ENCODE assay signal across 16 mouse cellular contexts in genomic region chr6:55485216-55485615, GRCm38 (mm10). TPM values are rescaled to one million over a fixed set of nuclear protein-coding genes. Genes with fewer than 3 reads are reported as not detected.
A peak's percentile ranks its signal among the peaks of the same experiment; 100 is the strongest.
DNase-seq lines count a peak whose midpoint lies in the region; ATAC-seq and TF ChIP-seq lines count a peak whose summit lies in the region.
"Had no signal": no experiment of that assay in that cellular context is flagged by ENCODE, and none has a peak within 500 bp of the region (broad histone marks: within the 10 kb centered on the region; RNA-seq: fewer than 3 reads in every experiment).

No protein-coding gene starts in this region.

- WGBS in hindbrain, embryonic 10.5 days: 60% methylated on average over 4 of the region's 4 CpGs
- WGBS in hindbrain, postnatal 0 days: 70% methylated on average over 4 of the region's 4 CpGs
- 71% methylated on average over 4 of the region's 4 CpGs for WGBS in forebrain, embryonic 11.5 days
- 64% methylated on average over 4 of the region's 4 CpGs for WGBS in hindbrain, embryonic 15.5 days
- WGBS in heart, embryonic 11.5 days (ENCODE audit: insufficient replicate concordance): 71% methylated on average over 4 of the region's 4 CpGs

- H3K27me3 ChIP-seq in hindbrain, embryonic 10.5 days (ENCODE audit: insufficient read depth, poor library complexity, severe bottlenecking): no peaks in the 10 kb centered on the region
- no peaks in the 10 kb centered on the region for H3K27me3 ChIP-seq in hindbrain, postnatal 0 days (ENCODE audit: insufficient read depth, low read length)
- H3K27me3 ChIP-seq in forebrain, embryonic 11.5 days (ENCODE audit: control insufficient read depth, insufficient read depth, low read length): no peaks in the 10 kb centered on the region
- no peaks in the 10 kb centered on the region for H3K27me3 ChIP-seq in hindbrain, embryonic 15.5 days
- no peaks in the 10 kb centered on the region for H3K27me3 ChIP-seq in heart, embryonic 11.5 days (ENCODE audit: control insufficient read depth, insufficient read depth, low read length)
- H3K27me3 ChIP-seq: embryonic facial prominence, embryonic 15.5 days; heart, embryonic 15.5 days; lung, embryonic 15.5 days had no signal

- H3K36me3 ChIP-seq in hindbrain, embryonic 10.5 days: peaks cover 67% of the 10 kb centered on the region
- H3K36me3 ChIP-seq in hindbrain, postnatal 0 days (ENCODE audit: insufficient read depth, low read length): peaks cover 30% of the 10 kb centered on the region
- H3K36me3 ChIP-seq in forebrain, embryonic 11.5 days (ENCODE audit: control insufficient read depth, insufficient read depth, low read length): no peaks in the 10 kb centered on the region
- peaks cover 26% of the 10 kb centered on the region for H3K36me3 ChIP-seq in hindbrain, embryonic 15.5 days
- H3K36me3 ChIP-seq in heart, embryonic 11.5 days (ENCODE audit: control insufficient read depth, insufficient read depth, low read length): no peaks in the 10 kb centered on the region
- H3K36me3 ChIP-seq: embryonic facial prominence, embryonic 15.5 days; heart, embryonic 15.5 days; lung, embryonic 15.5 days had no signal

- no peak for ATAC-seq in hindbrain, postnatal 0 days
- 0 out of 2 replicates have a peak, but pooled peaks have one; percentile 3 for ATAC-seq in forebrain, embryonic 11.5 days (replicated peaks; ENCODE audit: low FRiP score)
- peak; percentile 36; the same call in 1 of the 2 replicates for ATAC-seq in hindbrain, embryonic 15.5 days (ENCODE audit: low FRiP score, low read depth)
- no peak for ATAC-seq in heart, embryonic 11.5 days (replicated peaks; ENCODE audit: insufficient number of reproducible peaks, low FRiP score, low TSS enrichment)
- ATAC-seq: inflammation-experienced regulatory T-cells, adult 6 months had no signal

- DNase-seq in hindbrain, embryonic 10.5 days (ENCODE audit: low spot score): no peak
- DNase-seq in hindbrain, postnatal 0 days (ENCODE audit: low spot score): no peak
- peak; percentile 25 for DNase-seq in NIH3T3 (ENCODE audit: low read depth)
- DNase-seq in forebrain, embryonic 11.5 days (ENCODE audit: low spot score): no peak
- DNase-seq in spleen, adult 18-20 months: no peak
- no peak for DNase-seq in heart, adult 9 months (ENCODE audit: low spot score in 2 of 2)
- DNase-seq: adrenal gland, postnatal 10 days; cerebellum, postnatal 10 days; liver had no signal

- no peak for TF ChIP-seq CTCF in hindbrain, postnatal 0 days (IDR thresholded peaks at IDR 0.05; ENCODE audit: low read depth)

- no peak overlapping the region for H3K4me3 ChIP-seq in hindbrain, embryonic 10.5 days
- H3K4me3 ChIP-seq in hindbrain, postnatal 0 days (ENCODE audit: low read length): no peak overlapping the region
- H3K4me3 ChIP-seq in forebrain, embryonic 11.5 days (ENCODE audit: low read depth, low read length): no peak overlapping the region
- H3K4me3 ChIP-seq in hindbrain, embryonic 15.5 days: no peak overlapping the region
- no peak overlapping the region for H3K4me3 ChIP-seq in heart, embryonic 11.5 days (ENCODE audit: low read depth, low read length)
- H3K4me3 ChIP-seq: embryonic facial prominence, embryonic 15.5 days; heart, embryonic 15.5 days; lung, embryonic 15.5 days had no signal

- no peaks in the 10 kb centered on the region for H3K9me3 ChIP-seq in hindbrain, embryonic 10.5 days
- no peaks in the 10 kb centered on the region for H3K9me3 ChIP-seq in hindbrain, postnatal 0 days (ENCODE audit: low read length)
- H3K9me3 ChIP-seq in forebrain, embryonic 11.5 days (ENCODE audit: control insufficient read depth, low read length): no peaks in the 10 kb centered on the region
- no peaks in the 10 kb centered on the region for H3K9me3 ChIP-seq in hindbrain, embryonic 15.5 days
- no peaks in the 10 kb centered on the region for H3K9me3 ChIP-seq in heart, embryonic 11.5 days (replicated peaks; ENCODE audit: control insufficient read depth, low read length)
- H3K9me3 ChIP-seq: embryonic facial prominence, embryonic 15.5 days; heart, embryonic 15.5 days; lung, embryonic 15.5 days had no signal

- H3K4me2 ChIP-seq in hindbrain, postnatal 0 days (ENCODE audit: low read depth, low read length): no peak overlapping the region
- no peak overlapping the region for H3K4me2 ChIP-seq in forebrain, embryonic 11.5 days (ENCODE audit: low read depth, low read length, severe bottlenecking)
- H3K4me2 ChIP-seq in hindbrain, embryonic 15.5 days: no peak overlapping the region
- H3K4me2 ChIP-seq in heart, embryonic 11.5 days: no peak overlapping the region
- H3K4me2 ChIP-seq: embryonic facial prominence, embryonic 15.5 days; heart, embryonic 15.5 days; lung, embryonic 15.5 days had no signal

- peaks cover 28% of the 10 kb centered on the region for H3K4me1 ChIP-seq in hindbrain, embryonic 10.5 days (replicated peaks)
- peaks cover 6% of the 10 kb centered on the region; the same call in 1 of the 2 replicates for H3K4me1 ChIP-seq in hindbrain, postnatal 0 days (ENCODE audit: insufficient read depth, low read length)
- H3K4me1 ChIP-seq in forebrain, embryonic 11.5 days (replicated peaks; ENCODE audit: control insufficient read depth, insufficient read depth, low read length): peaks cover 11% of the 10 kb centered on the region; the same call in 1 of the 2 replicates
- H3K4me1 ChIP-seq in hindbrain, embryonic 15.5 days (replicated peaks): peaks cover 30% of the 10 kb centered on the region
- peaks cover 5% of the 10 kb centered on the region; the same call in 1 of the 2 replicates for H3K4me1 ChIP-seq in heart, embryonic 11.5 days (ENCODE audit: control insufficient read depth, insufficient read depth, low read length)

- H3K9ac ChIP-seq in hindbrain, postnatal 0 days (replicated peaks; ENCODE audit: low read length): no peak overlapping the region
- no peak overlapping the region for H3K9ac ChIP-seq in forebrain, embryonic 11.5 days (ENCODE audit: low read length)
- no peak overlapping the region for H3K9ac ChIP-seq in hindbrain, embryonic 15.5 days
- no peak overlapping the region for H3K9ac ChIP-seq in heart, embryonic 11.5 days (ENCODE audit: low read depth, low read length)
- H3K9ac ChIP-seq: embryonic facial prominence, embryonic 15.5 days; heart, embryonic 15.5 days; lung, embryonic 15.5 days had no signal

- H3K27ac ChIP-seq in hindbrain, embryonic 10.5 days: peak overlapping the region; percentile 79
- no peak overlapping the region for H3K27ac ChIP-seq in hindbrain, postnatal 0 days
- no peak overlapping the region for H3K27ac ChIP-seq in forebrain, embryonic 11.5 days (ENCODE audit: low read depth, low read length)
- peak overlapping the region; percentile 72; the same call in 1 of the 2 replicates for H3K27ac ChIP-seq in hindbrain, embryonic 15.5 days (replicated peaks)
- no peak overlapping the region for H3K27ac ChIP-seq in heart, embryonic 11.5 days (ENCODE audit: low read depth, low read length)
- H3K27ac ChIP-seq: embryonic facial prominence, embryonic 15.5 days; heart, embryonic 15.5 days; lung, embryonic 15.5 days had no signal

RNA-seq across cellular contexts. Expression of gene Adcyap1r1, which starts 33.4 kb away (rescaled TPM):
- polyA plus RNA-seq in hindbrain, embryonic 10.5 days (2016; fragmentation: Nextera tagmentation; extraction: Ambion mirVana): 31.4 and 32.4 TPM in 2 replicates
- total RNA-seq in hindbrain, postnatal 0 days (2014; rRNA removed): 236 and 269 TPM in 2 replicates
- polyA plus RNA-seq in hindbrain, postnatal 0 days (2015; fragmentation: Nextera tagmentation; extraction: Ambion mirVana): 67.1 and 72.2 TPM in 2 replicates
- 7.9 and 8.9 TPM in 2 replicates for polyA plus RNA-seq in forebrain, embryonic 11.5 days (2014; fragmentation: Nextera tagmentation; extraction: Ambion mirVana)
- 60.0 and 64.1 TPM in 2 replicates for polyA plus RNA-seq in hindbrain, embryonic 15.5 days (2015; fragmentation: Nextera tagmentation; extraction: Ambion mirVana)
- polyA plus RNA-seq in heart, embryonic 11.5 days (2014; fragmentation: Nextera tagmentation; extraction: Ambion mirVana): 2.6 and 3.1 TPM in 2 replicates
- total RNA-seq: megakaryocyte-erythroid progenitor cell, adult 5-6 weeks had no signal
- polyA plus RNA-seq: inflammation-experienced regulatory T-cells, adult 6 months had no signal

Comparison
In these comparisons a context has a peak if more than half of its experiments do, and no peak if none do; other contexts are left out.
1. H3K27ac ChIP-seq: peak in hindbrain, embryonic 10.5 days (single experiment) and hindbrain, embryonic 15.5 days (single experiment); none in hindbrain, postnatal 0 days (single experiment), forebrain, embryonic 11.5 days (single experiment) and heart, embryonic 11.5 days (single experiment).
2. ATAC-seq: peak in forebrain, embryonic 11.5 days (single experiment) and hindbrain, embryonic 15.5 days (single experiment); none in hindbrain, postnatal 0 days (single experiment) and heart, embryonic 11.5 days (single experiment).